Mouse (Mus musculus) MEL (cell line): ENCODE measurements around the gene Trank1. TPM values are rescaled to one million over a fixed set of nuclear protein-coding genes. Genes with fewer than 3 reads are reported as not detected.

Experiments used
- DNase-seq: peaks from one replicate; pipeline ENCODE4 v3.0.0; 2011; ENCODE audit warnings: low read depth, low spot score
- H3K27ac ChIP-seq: 2 replicates; pipeline ENCODE4 v1.5.1; 2012; ENCODE audit warnings: low read depth, mild to moderate bottlenecking, control low read depth, low read length, moderate library complexity; ENCODE audit not compliant: control insufficient read depth
- H3K27me3 ChIP-seq, 2 experiments: fragments of 150-350 bp in 1 of 2; sonication (generic) in 1 of 2; 2 replicates each; pipeline ENCODE4 v1.6.1; 2012; ENCODE audit warnings: low read length in 2 of 2, mild to moderate bottlenecking in 2 of 2, improper control_type of control experiment in 1 of 2, moderate library complexity in 1 of 2; ENCODE audit not compliant: insufficient read depth in 2 of 2, control insufficient read depth in 1 of 2
- H3K36me3 ChIP-seq, 2 experiments: 2 replicates each; pipeline ENCODE4 v1.6.1; 2012 to 2014; ENCODE audit warnings: low read length in 2 of 2, improper control_type of control experiment in 1 of 2, inconsistent platforms in 1 of 2, mild to moderate bottlenecking in 1 of 2; ENCODE audit not compliant: insufficient read depth in 2 of 2, control insufficient read depth in 1 of 2
- H3K4me1 ChIP-seq, 2 experiments: fragments of 150-350 bp in 1 of 2; sonication (generic) in 1 of 2; 2 replicates each; pipeline ENCODE4 v1.6.1; 2012; ENCODE audit warnings: low read length in 2 of 2, improper control_type of control experiment in 1 of 2, mild to moderate bottlenecking in 1 of 2; ENCODE audit not compliant: insufficient read depth in 2 of 2, control insufficient read depth in 1 of 2
- H3K4me3 ChIP-seq, 2 experiments: fragments of 150-350 bp in 1 of 2; sonication (generic) in 1 of 2; 2 replicates each; pipeline ENCODE4 v1.5.1; 2012; ENCODE audit warnings: low read depth in 2 of 2, low read length in 2 of 2, mild to moderate bottlenecking in 2 of 2, moderate library complexity in 2 of 2, control low read depth in 1 of 2, improper control_type of control experiment in 1 of 2; ENCODE audit not compliant: control insufficient read depth in 1 of 2, insufficient read depth in 1 of 2
- H3K79me2 ChIP-seq: 2 replicates; pipeline ENCODE4 v1.6.1; 2012; ENCODE audit warnings: mild to moderate bottlenecking, low read length, moderate library complexity; ENCODE audit not compliant: control insufficient read depth, poor library complexity, insufficient read depth
- H3K9ac ChIP-seq: 2 replicates; pipeline ENCODE4 v1.6.1; 2012; ENCODE audit warnings: low read depth, mild to moderate bottlenecking, control low read depth, low read length, moderate library complexity; ENCODE audit not compliant: control insufficient read depth, poor library complexity, severe bottlenecking
- H3K9me3 ChIP-seq: fragments of 150-350 bp; sonication (generic); replicated peaks from 2 replicates; pipeline ENCODE4 v1.6.1; 2012; ENCODE audit warnings: mild to moderate bottlenecking, low read length, improper control_type of control experiment, moderate library complexity; ENCODE audit not compliant: insufficient read depth
- E2F4 ChIP-seq: IDR thresholded peaks from 2 replicates; pipeline ENCODE4 v1.6.1; 2011; ENCODE audit warnings: low read depth, low read length, improper control_type of control experiment, borderline replicate concordance
- JUND ChIP-seq: IDR thresholded peaks from 2 replicates; pipeline ENCODE4 v1.6.1; 2011; ENCODE audit warnings: low read depth, mild to moderate bottlenecking, improper control_type of control experiment, low read length
- KAT2A ChIP-seq: conservative IDR thresholded peaks from 2 replicates; pipeline ENCODE4 v1.6.1; 2012; ENCODE audit warnings: low read depth, low read length, improper control_type of control experiment, inconsistent platforms
- MAX ChIP-seq: IDR thresholded peaks from 2 replicates; pipeline ENCODE4 v1.6.1; 2011; ENCODE audit warnings: low read length, improper control_type of control experiment
- MEF2A ChIP-seq: IDR thresholded peaks from 2 replicates; pipeline ENCODE4 v1.6.1; 2014; ENCODE audit warnings: low read depth, mild to moderate bottlenecking, inconsistent platforms, low read length, improper control_type of control experiment; ENCODE audit not compliant: poor library complexity, insufficient replicate concordance, severe bottlenecking; ENCODE audit errors: extremely low read depth
- MYC ChIP-seq: IDR thresholded peaks from 2 replicates; pipeline ENCODE4 v1.6.1; 2011; ENCODE audit warnings: low read depth, mild to moderate bottlenecking, low read length, improper control_type of control experiment, moderate library complexity
- NRF1 ChIP-seq: IDR thresholded peaks from 2 replicates; pipeline ENCODE4 v1.6.1; 2014; ENCODE audit warnings: low read depth, mild to moderate bottlenecking, inconsistent platforms, low read length, improper control_type of control experiment, moderate library complexity; ENCODE audit not compliant: poor library complexity, insufficient read depth, severe bottlenecking
- POLR2AphosphoS2 ChIP-seq: IDR thresholded peaks from 2 replicates; pipeline ENCODE4 v1.6.1; 2011; ENCODE audit warnings: low read length, improper control_type of control experiment
- POLR2AphosphoS5 ChIP-seq: IDR thresholded peaks from 2 replicates; pipeline ENCODE4 v1.6.1; 2012; ENCODE audit warnings: low read depth, borderline replicate concordance, mild to moderate bottlenecking, inconsistent platforms, low read length, moderate library complexity, mixed read lengths
- SIN3A ChIP-seq: IDR thresholded peaks from 2 replicates; pipeline ENCODE4 v1.6.1; 2012; ENCODE audit warnings: low read length, improper control_type of control experiment, inconsistent platforms
- USF2 ChIP-seq, 2 experiments: IDR thresholded peaks; 2 replicates each; pipeline ENCODE4 v1.6.1; 2011 to 2012; ENCODE audit warnings: improper control_type of control experiment in 2 of 2, low read length in 2 of 2, borderline replicate concordance in 1 of 2, inconsistent platforms in 1 of 2, low read depth in 1 of 2, mild to moderate bottlenecking in 1 of 2; ENCODE audit not compliant: insufficient read depth in 1 of 2
- polyA plus RNA-seq, 2 experiments: library from polyadenylated mRNA; stranded (reverse) in 1 of 2; unstranded in 1 of 2; fragments of >175 nt in 1 of 2; fragments of >200 nt in 1 of 2; gene quantifications; 2 replicates each; pipeline versions ENCODE4 v1.2.1 to v1.2.4; 2012; ENCODE audit warnings: low replicate concordance in 2 of 2, low read depth in 1 of 2; ENCODE audit not compliant: insufficient read length in 2 of 2, insufficient read depth in 1 of 2, missing spikeins in 1 of 2
- total RNA-seq: library from RNA; depleted of rRNA; stranded (reverse); fragments of 300-350 nt; gene quantifications from 2 replicates; pipeline ENCODE4 v1.2.3, GENCODE M21; 2012

Trank1 gene
- total and polyA plus RNA-seq, 3 experiments: not detected

- Histone ChIP-seq H3K4me3 (no peak overlapping the region), H3K9ac (no peak overlapping the region), H3K79me2 (no peaks in the 10 kb centered on the region), H3K9me3 (no peaks in the 10 kb centered on the region), H3K27me3 (no peaks in the 10 kb centered on the region), H3K36me3 (no peaks in the 10 kb centered on the region), H3K4me1 (no peaks in the 10 kb centered on the region), H3K27ac (no peak overlapping the region)
- TF ChIP-seq NRF1 (no peak), POLR2AphosphoS2 (no peak), E2F4 (no peak)
- no peak for DNase-seq
Observed at GRCm38 (mm10) chr9:111334555-111335164, 23.1 kb downstream of the Trank1 start.

GRCm38 (mm10) chr9:111351233-111351632 lies 39.7 kb downstream of the Trank1 start:
- no peaks in the 10 kb centered on the region; a peak in 2 of 4 replicates for H3K27me3 ChIP-seq
- H3K9me3 ChIP-seq: no peaks in the 10 kb centered on the region
- H3K4me3 ChIP-seq: no peak overlapping the region
- no peak for DNase-seq
- H3K27ac ChIP-seq: no peak overlapping the region
- H3K36me3 ChIP-seq: no peaks in the 10 kb centered on the region
- no peak overlapping the region for H3K9ac ChIP-seq
- H3K4me1 ChIP-seq: no peaks in the 10 kb centered on the region
- no peaks in the 10 kb centered on the region for H3K79me2 ChIP-seq
- no peak for TF ChIP-seq MAX
- TF ChIP-seq JUND: no peak
- TF ChIP-seq NRF1: no peak
- TF ChIP-seq KAT2A: no peak
- TF ChIP-seq SIN3A: no peak
- no peak for TF ChIP-seq POLR2AphosphoS5
- TF ChIP-seq USF2 (IDR thresholded peaks at IDR 0.05; ENCODE audit: borderline replicate concordance in 1 of 2, insufficient read depth in 1 of 2, low read depth in 1 of 2, low read length in 2 of 2): no peak

GRCm38 (mm10) chr9:111351641-111352040 lies 40.1 kb downstream of the Trank1 start:
- Histone ChIP-seq H3K27me3 (no peaks in the 10 kb centered on the region; a peak in 2 of 4 replicates), H3K27ac (no peak overlapping the region), H3K9me3 (no peaks in the 10 kb centered on the region), H3K79me2 (no peaks in the 10 kb centered on the region), H3K36me3 (no peaks in the 10 kb centered on the region), H3K4me3 (no peak overlapping the region), H3K4me1 (no peaks in the 10 kb centered on the region), H3K9ac (no peak overlapping the region)
- no peak for TF ChIP-seq MYC
- no peak for TF ChIP-seq MEF2A
- DNase-seq: no peak
